Mouse (Mus musculus): ENCODE results near the gene Rgs13. TPM values are rescaled to one million over a fixed set of nuclear protein-coding genes. Genes with fewer than 3 reads are reported as not detected.

Rgs13 gene
- polyA plus RNA-seq, 1 experiment from 2014 or later, result not detected

DNA sequence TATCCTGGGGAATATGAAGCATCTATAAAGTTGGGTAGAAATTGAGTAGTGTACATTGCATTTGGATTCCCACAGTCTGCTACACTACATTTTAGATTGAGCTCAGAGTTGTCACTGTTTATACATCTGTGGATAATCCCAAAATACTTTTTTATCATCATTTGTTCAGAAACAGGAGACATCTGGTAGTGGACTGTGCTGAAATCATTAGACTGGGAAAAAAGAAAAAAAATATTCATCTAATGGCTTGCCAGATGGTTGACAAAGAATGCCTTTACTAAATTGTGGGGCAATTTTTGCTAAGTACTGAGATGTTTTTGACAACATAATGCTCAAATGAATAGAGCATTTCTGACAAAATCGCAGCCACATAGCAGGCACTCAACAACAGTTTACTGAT is 86.8 kb downstream of the Rgs13 start:
- H3K4me3 ChIP-seq (replicated peaks), result no peak overlapping the region
- H3K27ac ChIP-seq, result no peak overlapping the region
- H3K4me2 ChIP-seq, result no peak overlapping the region
- H3K9ac ChIP-seq, result no peak overlapping the region
- no peaks in the 10 kb centered on the region for H3K27me3 ChIP-seq
- H3K4me1 ChIP-seq (replicated peaks), result no peaks in the 10 kb centered on the region
- H3K36me3 ChIP-seq, result no peaks in the 10 kb centered on the region
- ATAC-seq (ENCODE audit: low read depth) (no peak), DNase-seq (no peak)
- 71% methylated on average over 1 of the region's 1 CpGs for WGBS (ENCODE audit: insufficient replicate concordance)
- H3K9me3 ChIP-seq (replicated peaks), result no peaks in the 10 kb centered on the region

Other genes starting within 250 kb of the Rgs13 start
- 8.1 and 11.9 TPM in 2 replicates for gene Rgs2, start 173.2 kb downstream of the Rgs13 start, polyA plus RNA-seq (2015; fragmentation: Nextera tagmentation; extraction: Ambion mirVana)
- 0.48 and 0.51 TPM in 2 replicates for gene Rgs1, start 71.9 kb upstream of the Rgs13 start, polyA plus RNA-seq (2015; fragmentation: Nextera tagmentation; extraction: Ambion mirVana)